Mouse (Mus musculus): ENCODE data around the gene Fat3. TPM values are rescaled to one million over a fixed set of nuclear protein-coding genes. Genes with fewer than 3 reads are reported as not detected.
A peak's percentile ranks its signal among the peaks of the same experiment; 100 is the strongest.

Gene Fat3
- polyA plus RNA-seq, 1 experiment from 2014 or later = 5.8 TPM

DNA sequence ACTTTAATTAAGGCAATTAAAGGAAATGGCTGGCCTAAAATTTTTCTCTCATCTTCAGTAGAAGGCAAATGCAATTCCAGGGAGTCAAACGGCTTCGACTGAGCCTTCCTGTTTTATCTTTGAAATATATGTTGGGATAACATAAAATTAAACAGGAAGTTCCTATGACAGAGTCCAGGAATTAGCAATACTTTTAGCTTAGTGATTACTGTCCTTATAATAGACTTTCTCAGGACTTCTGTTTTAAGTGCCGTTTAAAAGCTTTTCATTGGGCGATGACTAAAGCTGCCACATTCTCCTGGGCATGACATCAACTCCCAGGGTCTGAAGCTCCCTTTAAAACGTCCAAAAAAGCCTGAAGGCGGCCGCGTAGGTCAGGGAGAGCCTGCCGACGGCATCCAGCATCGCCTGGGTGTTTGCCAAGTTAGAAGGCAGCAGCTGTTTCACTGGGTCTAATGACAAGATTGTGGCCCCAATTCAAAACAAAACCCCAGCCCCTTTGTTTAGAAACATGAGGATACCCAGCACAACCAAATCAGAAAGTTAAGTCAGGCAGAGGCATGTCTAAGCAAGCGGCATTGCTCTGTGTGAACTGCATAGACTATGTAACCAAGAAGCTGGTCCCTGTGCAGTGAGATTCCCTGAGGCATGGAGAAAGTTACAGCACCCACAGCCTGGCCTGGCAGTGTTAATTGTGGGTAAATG lies 524.0 kb downstream of the Fat3 start:
- no peaks in the 10 kb centered on the region for H3K9me3 ChIP-seq
- 36% methylated on average over 12 of the region's 12 CpGs for WGBS
- peak; percentile 28; the same call in 1 of the 2 replicates for ATAC-seq (ENCODE audit: low FRiP score, low read depth)
- no peaks in the 10 kb centered on the region for H3K27me3 ChIP-seq
- H3K27ac ChIP-seq = no peak overlapping the region
- no peaks in the 10 kb centered on the region for H3K36me3 ChIP-seq
- H3K4me2 ChIP-seq (replicated peaks) = peak overlapping the region; percentile 16
- peaks cover 8% of the 10 kb centered on the region for H3K4me1 ChIP-seq
- no peak overlapping the region for H3K4me3 ChIP-seq
- H3K9ac ChIP-seq = no peak overlapping the region

DNA sequence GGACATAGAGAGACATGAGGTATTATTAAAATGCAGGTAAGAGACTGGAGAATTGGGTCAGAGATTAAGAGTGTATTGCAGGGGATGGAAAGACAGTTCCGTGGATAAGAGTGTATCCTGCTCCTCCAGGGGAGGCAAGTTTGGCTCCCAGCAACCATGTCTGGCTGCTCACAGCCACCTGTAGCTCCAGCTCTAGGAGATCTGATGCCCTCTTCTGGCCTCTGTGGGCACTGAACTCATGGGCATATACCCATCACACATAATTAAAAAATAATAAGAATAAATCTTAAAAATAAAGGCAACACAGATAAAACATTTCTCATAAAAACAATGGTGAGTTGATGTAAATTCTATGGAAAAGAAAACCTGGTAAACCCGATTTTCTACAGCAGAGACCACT lies 525.1 kb downstream of the Fat3 start:
- WGBS = 88% methylated on average over 2 of the region's 2 CpGs

DNA sequence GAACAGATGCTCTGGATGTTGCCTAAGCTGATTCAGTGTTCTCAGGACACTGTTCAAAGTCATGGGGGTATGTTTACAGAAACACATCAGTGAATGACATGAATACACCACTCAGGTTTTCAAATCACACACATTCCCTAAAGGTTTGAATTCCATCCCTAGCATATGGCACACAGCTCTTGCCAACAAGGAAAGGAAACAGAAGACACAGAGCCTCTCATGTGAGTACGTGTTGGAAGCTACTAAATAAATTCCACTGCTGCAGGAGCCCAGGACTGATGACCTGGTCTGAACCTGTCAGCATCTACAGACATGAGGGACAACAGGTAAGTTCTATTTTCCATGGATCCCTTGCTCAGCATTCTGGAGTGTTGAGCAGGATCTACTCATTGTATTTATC lies 528.9 kb downstream of the Fat3 start:
- no peaks in the 10 kb centered on the region for H3K27me3 ChIP-seq
- H3K4me2 ChIP-seq (replicated peaks) = no peak overlapping the region
- no peak overlapping the region for H3K4me3 ChIP-seq
- no peak overlapping the region for H3K27ac ChIP-seq
- no peaks in the 10 kb centered on the region for H3K9me3 ChIP-seq
- no peak for ATAC-seq (ENCODE audit: low FRiP score, low read depth)
- peaks cover 2% of the 10 kb centered on the region for H3K4me1 ChIP-seq
- H3K36me3 ChIP-seq = no peaks in the 10 kb centered on the region
- no peak overlapping the region for H3K9ac ChIP-seq
- 67% methylated on average over 1 of the region's 1 CpGs for WGBS

More for the DNA sequence above, 525.1 kb downstream of the Fat3 start:
- Histone ChIP-seq H3K4me1 (peaks cover 8% of the 10 kb centered on the region), H3K36me3 (no peaks in the 10 kb centered on the region), H3K27ac (no peak overlapping the region), H3K9ac (no peak overlapping the region), H3K27me3 (no peaks in the 10 kb centered on the region), H3K9me3 (no peaks in the 10 kb centered on the region), H3K4me2 (replicated peaks) (no peak overlapping the region), H3K4me3 (no peak overlapping the region)
- no peak for ATAC-seq (ENCODE audit: low FRiP score, low read depth)

DNA sequence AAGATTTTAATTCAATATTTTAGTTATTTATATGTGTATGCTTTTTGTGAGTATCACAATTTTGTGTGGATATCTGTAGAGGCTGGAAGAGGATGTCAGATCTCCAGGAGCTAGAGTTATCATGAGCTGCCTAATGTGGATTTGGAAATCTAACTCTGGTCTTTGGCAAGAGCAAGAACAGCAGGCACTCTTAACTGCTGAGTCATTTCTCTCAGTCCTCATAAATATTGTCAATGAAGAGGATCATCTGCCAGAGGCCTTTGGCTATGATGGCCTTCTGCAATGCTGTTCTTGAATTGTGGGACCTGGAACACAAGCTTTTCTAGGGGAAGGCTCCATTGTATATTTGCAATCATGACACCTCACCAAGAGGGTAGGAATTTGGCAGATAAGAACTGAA lies 529.7 kb downstream of the Fat3 start:
- no peaks in the 10 kb centered on the region for H3K9me3 ChIP-seq
- H3K9ac ChIP-seq = no peak overlapping the region
- no peak overlapping the region for H3K27ac ChIP-seq
- no peak overlapping the region for H3K4me3 ChIP-seq
- no peaks in the 10 kb centered on the region for H3K4me1 ChIP-seq
- H3K4me2 ChIP-seq (replicated peaks) = no peak overlapping the region
- H3K27me3 ChIP-seq = no peaks in the 10 kb centered on the region
- no peaks in the 10 kb centered on the region for H3K36me3 ChIP-seq
- ATAC-seq (ENCODE audit: low FRiP score, low read depth) = no peak

GRCm38 (mm10) chr9:15964198-15964597 lies 536.9 kb downstream of the Fat3 start:
- WGBS = 37% methylated on average over 3 of the region's 3 CpGs
- no peak overlapping the region for H3K27ac ChIP-seq
- H3K27me3 ChIP-seq = no peaks in the 10 kb centered on the region
- no peak overlapping the region for H3K4me2 ChIP-seq (replicated peaks)
- no peak overlapping the region for H3K4me3 ChIP-seq
- H3K9ac ChIP-seq = no peak overlapping the region
- ATAC-seq (ENCODE audit: low FRiP score, low read depth) = peak; percentile 57; the same call in 1 of the 2 replicates
- H3K36me3 ChIP-seq = peaks cover 17% of the 10 kb centered on the region; the same call in 1 of the 2 replicates
- H3K4me1 ChIP-seq = peaks cover 9% of the 10 kb centered on the region
- H3K9me3 ChIP-seq = no peaks in the 10 kb centered on the region

GRCm38 (mm10) chr9:15962886-15963285 lies 538.2 kb downstream of the Fat3 start:
- WGBS = 77% methylated on average over 2 of the region's 2 CpGs
- Histone ChIP-seq H3K4me3 (no peak overlapping the region), H3K9me3 (no peaks in the 10 kb centered on the region), H3K36me3 (peaks cover 19% of the 10 kb centered on the region; the same call in 1 of the 2 replicates), H3K4me2 (replicated peaks) (no peak overlapping the region), H3K27me3 (no peaks in the 10 kb centered on the region), H3K4me1 (peaks cover 9% of the 10 kb centered on the region), H3K27ac (no peak overlapping the region), H3K9ac (no peak overlapping the region)
- no peak for ATAC-seq (ENCODE audit: low FRiP score, low read depth)

DNA sequence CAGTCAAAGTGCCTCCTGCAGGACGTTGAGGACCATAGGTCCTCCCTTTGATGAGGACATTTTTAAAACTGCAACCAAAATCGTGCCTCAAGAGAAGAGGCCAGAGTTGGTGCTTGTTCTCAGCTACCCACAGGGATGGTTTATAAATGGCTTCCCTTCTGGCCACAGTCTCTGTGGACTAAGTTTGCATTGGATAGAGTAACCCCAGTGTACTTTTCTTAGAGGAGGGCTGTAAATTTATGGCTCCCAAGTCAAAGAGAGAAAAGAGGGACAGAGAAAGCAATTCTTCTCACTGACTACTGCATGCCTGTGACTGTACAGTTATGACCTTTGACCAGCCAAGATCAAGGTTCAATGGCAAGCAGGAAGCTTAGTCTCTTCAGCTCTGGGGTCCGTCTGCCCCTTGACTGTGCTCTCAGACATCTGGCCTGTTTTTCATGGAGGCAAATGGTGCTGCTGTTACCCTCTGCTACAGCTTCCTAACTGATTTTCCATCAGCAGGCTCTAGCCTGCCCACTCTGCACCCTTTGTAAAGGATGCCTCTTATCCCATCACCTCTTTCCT lies 542.8 kb downstream of the Fat3 start:
- Histone ChIP-seq H3K4me1 (no peaks in the 10 kb centered on the region), H3K36me3 (peaks cover 13% of the 10 kb centered on the region; the same call in 1 of the 2 replicates), H3K27me3 (no peaks in the 10 kb centered on the region), H3K9me3 (no peaks in the 10 kb centered on the region), H3K4me3 (no peak overlapping the region), H3K4me2 (replicated peaks) (no peak overlapping the region), H3K9ac (no peak overlapping the region), H3K27ac (no peak overlapping the region)
- ATAC-seq (ENCODE audit: low FRiP score, low read depth) = no peak
- 54% methylated on average over 3 of the region's 3 CpGs for WGBS

- H3K27ac ChIP-seq = no peak overlapping the region
- H3K9me3 ChIP-seq = no peaks in the 10 kb centered on the region
- no peaks in the 10 kb centered on the region for H3K4me1 ChIP-seq
- H3K36me3 ChIP-seq = peaks cover 13% of the 10 kb centered on the region; the same call in 1 of the 2 replicates
- WGBS = 53% methylated on average over 3 of the region's 3 CpGs
- no peak overlapping the region for H3K4me2 ChIP-seq (replicated peaks)
- no peak for ATAC-seq (ENCODE audit: low FRiP score, low read depth)
- H3K9ac ChIP-seq = no peak overlapping the region
- H3K27me3 ChIP-seq = no peaks in the 10 kb centered on the region
- H3K4me3 ChIP-seq = no peak overlapping the region
Measured at GRCm38 (mm10) chr9:15957816-15958215, 543.3 kb downstream of the Fat3 start.

- Histone ChIP-seq H3K4me3 (no peak overlapping the region), H3K4me1 (no peaks in the 10 kb centered on the region), H3K4me2 (replicated peaks) (no peak overlapping the region), H3K36me3 (peaks cover 11% of the 10 kb centered on the region; the same call in 1 of the 2 replicates), H3K9me3 (no peaks in the 10 kb centered on the region), H3K27ac (no peak overlapping the region), H3K27me3 (no peaks in the 10 kb centered on the region), H3K9ac (no peak overlapping the region)
- WGBS = 70% methylated on average over 5 of the region's 5 CpGs
- ATAC-seq (ENCODE audit: low FRiP score, low read depth) = no peak
Measured at GRCm38 (mm10) chr9:15955147-15955782, 545.8 kb downstream of the Fat3 start.

- Histone ChIP-seq H3K9me3 (no peaks in the 10 kb centered on the region), H3K9ac (no peak overlapping the region), H3K27ac (no peak overlapping the region), H3K36me3 (peaks cover 4% of the 10 kb centered on the region; the same call in 1 of the 2 replicates), H3K4me3 (no peak overlapping the region), H3K4me1 (no peaks in the 10 kb centered on the region), H3K4me2 (replicated peaks) (no peak overlapping the region), H3K27me3 (no peaks in the 10 kb centered on the region)
- WGBS = 80% methylated on average over 1 of the region's 1 CpGs
- ATAC-seq (ENCODE audit: low FRiP score, low read depth) = no peak
Measured at GRCm38 (mm10) chr9:15954338-15954704, 546.8 kb downstream of the Fat3 start.

GRCm38 (mm10) chr9:15953585-15954337 lies 547.3 kb downstream of the Fat3 start:
- H3K9ac ChIP-seq = no peak overlapping the region
- H3K4me2 ChIP-seq (replicated peaks) = no peak overlapping the region
- H3K4me1 ChIP-seq = no peaks in the 10 kb centered on the region
- WGBS = 67% methylated on average over 6 of the region's 6 CpGs
- no peaks in the 10 kb centered on the region for H3K36me3 ChIP-seq
- no peak overlapping the region for H3K27ac ChIP-seq
- no peaks in the 10 kb centered on the region for H3K27me3 ChIP-seq
- H3K4me3 ChIP-seq = no peak overlapping the region
- no peaks in the 10 kb centered on the region for H3K9me3 ChIP-seq
- ATAC-seq (ENCODE audit: low FRiP score, low read depth) = peak; percentile 72

GRCm38 (mm10) chr9:15948086-15948485 lies 553.0 kb downstream of the Fat3 start:
- no peaks in the 10 kb centered on the region for H3K36me3 ChIP-seq
- H3K9ac ChIP-seq = no peak overlapping the region
- ATAC-seq (ENCODE audit: low FRiP score, low read depth) = no peak
- WGBS = 66% methylated on average over 4 of the region's 4 CpGs
- no peak overlapping the region for H3K27ac ChIP-seq
- H3K4me2 ChIP-seq (replicated peaks) = no peak overlapping the region
- H3K4me1 ChIP-seq = peaks cover 2% of the 10 kb centered on the region
- H3K4me3 ChIP-seq = no peak overlapping the region
- H3K9me3 ChIP-seq = no peaks in the 10 kb centered on the region
- H3K27me3 ChIP-seq = no peaks in the 10 kb centered on the region

Measured in limb, embryonic 13.5 days (tissue).